Mouse (Mus musculus) heart, embryonic 13.5 days (tissue): ENCODE data around the gene Tex37. TPM values are rescaled to one million over a fixed set of nuclear protein-coding genes. Genes with fewer than 3 reads are reported as not detected.

Source experiments
- polyA plus RNA-seq: library from polyadenylated mRNA; unstranded; fragments of >200 nt; fragmentation: Nextera tagmentation; extraction: Ambion mirVana; gene quantifications from 2 replicates; pipeline ENCODE4 v1.2.1, GENCODE M21; 2015

The Tex37 gene
- polyA plus RNA-seq, 1 experiment from 2014 or later = not detected

Other genes with a start within 250 kb of the Tex37 start
- 1.0 and 1.1 TPM in 2 replicates for gene Rpia, start 126.7 kb downstream of the Tex37 start, polyA plus RNA-seq
- gene Eif2ak3, start 74.4 kb downstream of the Tex37 start, polyA plus RNA-seq = 5.7 and 6.0 TPM in 2 replicates
- gene Foxi3, start 37.6 kb upstream of the Tex37 start, polyA plus RNA-seq = not detected in 2 replicates
- gene Thnsl2, start 225.5 kb upstream of the Tex37 start, polyA plus RNA-seq = 4.5 and 4.7 TPM in 2 replicates